Mouse (Mus musculus): ENCODE measurements around the gene Pced1b.

Pced1b gene

GRCm38 (mm10) chr15:97257206-97257775, 10.4 kb downstream of the Pced1b start:
- DNase-seq (ENCODE audit: low spot score in 2 of 2), result no peak

- DNase-seq (ENCODE audit: low spot score in 2 of 2), result no peak
Measured at GRCm38 (mm10) chr15:97258483-97259230, 11.8 kb downstream of the Pced1b start.

- DNase-seq (ENCODE audit: low spot score in 2 of 2), result no peak
Measured at GRCm38 (mm10) chr15:97259300-97259699, 12.4 kb downstream of the Pced1b start.

DNA sequence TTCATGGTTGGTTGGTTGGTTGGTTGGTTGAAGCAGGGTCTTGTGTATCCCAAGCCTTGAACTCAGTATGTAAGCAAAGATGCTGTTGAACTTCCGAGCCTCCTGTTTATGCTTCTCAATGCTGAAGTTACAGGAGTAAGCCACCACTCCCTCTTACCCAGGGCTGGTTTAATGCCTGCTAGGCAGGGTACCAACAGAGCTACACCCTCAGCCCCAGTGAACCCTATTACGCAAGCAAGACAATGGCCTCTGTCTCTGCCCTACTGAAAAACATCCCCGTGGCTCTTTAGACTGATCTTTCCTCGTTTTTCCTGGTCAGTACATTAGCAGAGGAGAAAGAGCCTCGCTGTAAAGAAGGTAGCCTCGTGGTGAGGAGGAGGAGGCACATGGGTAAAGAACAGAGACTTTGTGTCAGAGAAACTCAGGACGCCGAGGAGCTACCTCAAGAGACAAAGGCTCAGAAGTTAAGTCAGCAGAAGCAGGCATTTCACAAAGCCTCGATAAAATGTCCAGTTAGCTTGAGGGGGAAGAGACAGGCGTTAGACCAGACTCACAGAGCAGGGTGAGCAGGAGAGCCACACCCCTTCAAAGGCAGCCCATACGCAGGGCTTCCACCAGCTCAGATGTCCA, 13.2 kb downstream of the Pced1b start:
- no peak for DNase-seq (ENCODE audit: low spot score in 2 of 2)

- no peak for DNase-seq (ENCODE audit: low spot score in 2 of 2)
Measured at GRCm38 (mm10) chr15:97262251-97262650, 15.3 kb downstream of the Pced1b start.

- DNase-seq (ENCODE audit: low spot score in 2 of 2), result no peak
Measured at GRCm38 (mm10) chr15:97266236-97266845, 19.4 kb downstream of the Pced1b start.

DNA sequence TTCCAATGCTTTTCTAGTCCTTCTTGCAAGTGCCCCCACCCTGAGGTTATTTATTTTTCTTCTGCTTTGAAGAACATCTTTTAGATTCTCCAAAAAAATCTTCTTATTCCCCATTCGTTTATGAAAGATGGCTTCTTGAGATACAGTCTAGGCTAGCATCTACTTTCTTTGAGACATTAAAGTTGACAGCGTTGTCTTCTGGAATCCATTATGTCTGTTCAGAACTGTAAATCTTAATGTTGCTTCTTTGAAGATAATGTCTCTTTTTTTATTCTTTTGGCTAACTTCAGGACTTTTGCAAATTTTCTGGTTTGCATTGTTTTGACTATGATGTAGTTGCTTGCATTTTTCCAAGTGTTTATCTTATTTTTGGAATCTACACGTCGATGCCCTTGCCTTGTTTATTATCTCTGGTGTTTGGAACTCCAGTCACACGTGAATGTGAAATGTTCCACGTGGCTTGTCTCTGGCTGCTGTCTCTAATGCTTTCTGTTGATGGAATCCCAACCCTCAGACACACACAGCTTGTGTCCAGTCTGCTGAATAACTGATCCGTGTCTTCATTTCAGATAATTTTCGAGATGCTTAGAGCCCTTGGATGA, 20.3 kb downstream of the Pced1b start:
- no peak for DNase-seq (ENCODE audit: low spot score in 2 of 2)

- DNase-seq (ENCODE audit: low spot score in 2 of 2), result no peak
Measured at GRCm38 (mm10) chr15:97271985-97272697, 25.2 kb downstream of the Pced1b start.

DNA sequence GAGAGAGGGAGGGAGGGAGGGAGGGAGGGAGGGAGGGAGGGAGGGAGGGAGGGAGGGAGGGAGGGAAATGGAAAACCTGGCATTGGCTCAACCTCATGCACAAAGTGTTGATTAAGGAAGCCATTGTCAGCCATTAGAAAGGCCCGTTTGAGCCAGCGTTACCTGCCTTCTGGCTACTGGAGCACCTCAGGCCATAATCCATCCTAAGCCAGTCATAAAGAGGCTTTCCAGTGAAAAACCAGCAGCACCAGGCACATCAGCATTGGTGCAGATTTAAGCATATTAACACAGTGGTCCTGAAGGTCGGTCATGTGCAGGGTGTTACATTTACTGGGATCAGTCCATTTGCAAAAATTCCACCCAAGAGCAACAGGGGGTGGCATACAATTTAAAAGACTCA, 25.9 kb downstream of the Pced1b start:
- no peak for DNase-seq (ENCODE audit: low spot score in 2 of 2)

GRCm38 (mm10) chr15:97275626-97276395, 28.9 kb downstream of the Pced1b start:
- no peak for DNase-seq (ENCODE audit: low spot score in 2 of 2)

DNA sequence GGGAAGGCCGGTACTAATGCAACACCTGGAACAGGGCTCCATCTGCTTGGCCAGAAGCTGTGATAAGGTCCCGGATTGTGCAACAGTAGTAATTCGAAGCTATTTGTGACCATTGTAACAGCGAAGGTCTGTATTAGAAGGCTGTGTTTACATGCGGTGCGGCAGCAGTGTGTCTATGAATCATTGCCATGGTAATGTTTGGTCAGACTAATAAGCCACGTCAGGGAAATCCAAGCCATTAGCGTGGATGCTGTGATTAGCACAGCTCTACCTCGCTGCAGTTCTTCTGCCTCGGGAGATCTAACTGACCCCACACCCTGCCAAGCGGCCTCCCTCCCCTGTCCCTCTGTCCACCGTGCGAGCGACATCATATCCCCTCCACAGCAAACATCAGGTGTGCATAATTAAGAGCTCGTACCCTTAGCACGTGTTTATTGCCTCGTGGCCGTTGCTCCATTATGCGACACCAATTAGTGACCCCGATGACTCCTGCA, 29.8 kb downstream of the Pced1b start:
- no peak for DNase-seq (ENCODE audit: low spot score in 2 of 2)

DNA sequence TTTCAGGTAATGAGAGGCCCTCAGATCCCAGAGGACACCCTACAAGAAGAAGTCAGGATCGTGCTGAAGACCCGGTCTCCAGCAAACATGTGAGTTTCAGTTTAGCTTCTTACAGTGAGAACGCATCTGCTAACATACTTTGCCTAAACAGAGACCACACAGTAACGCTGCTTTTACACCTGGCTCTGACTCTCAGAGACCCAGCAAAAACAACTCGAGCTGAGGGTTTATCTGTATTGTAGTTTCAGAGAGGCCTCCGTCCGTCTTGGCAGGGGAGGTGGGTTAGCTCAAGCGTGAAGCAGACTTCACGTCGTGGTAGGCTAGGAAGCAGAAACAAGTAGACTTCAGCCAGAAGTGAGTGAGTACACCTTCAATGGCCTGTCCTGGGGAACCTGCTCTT, 30.4 kb downstream of the Pced1b start:
- no peak for DNase-seq (ENCODE audit: low spot score in 2 of 2)

- DNase-seq (ENCODE audit: low spot score in 2 of 2), result no peak
Measured at GRCm38 (mm10) chr15:97278340-97278948, 31.5 kb downstream of the Pced1b start.

- no peak for DNase-seq (ENCODE audit: low spot score in 2 of 2)
Measured at GRCm38 (mm10) chr15:97280131-97280530, 33.2 kb downstream of the Pced1b start.

- DNase-seq (ENCODE audit: low spot score in 2 of 2), result no peak
Measured at GRCm38 (mm10) chr15:97280776-97281175, 33.9 kb downstream of the Pced1b start.

GRCm38 (mm10) chr15:97281712-97282571, 35.0 kb downstream of the Pced1b start:
- DNase-seq (ENCODE audit: low spot score in 2 of 2), result no peak

GRCm38 (mm10) chr15:97282572-97282881, 35.6 kb downstream of the Pced1b start:
- no peak for DNase-seq (ENCODE audit: low spot score in 2 of 2)

GRCm38 (mm10) chr15:97284201-97284600, 37.3 kb downstream of the Pced1b start:
- DNase-seq (ENCODE audit: low spot score in 2 of 2), result no peak

DNA sequence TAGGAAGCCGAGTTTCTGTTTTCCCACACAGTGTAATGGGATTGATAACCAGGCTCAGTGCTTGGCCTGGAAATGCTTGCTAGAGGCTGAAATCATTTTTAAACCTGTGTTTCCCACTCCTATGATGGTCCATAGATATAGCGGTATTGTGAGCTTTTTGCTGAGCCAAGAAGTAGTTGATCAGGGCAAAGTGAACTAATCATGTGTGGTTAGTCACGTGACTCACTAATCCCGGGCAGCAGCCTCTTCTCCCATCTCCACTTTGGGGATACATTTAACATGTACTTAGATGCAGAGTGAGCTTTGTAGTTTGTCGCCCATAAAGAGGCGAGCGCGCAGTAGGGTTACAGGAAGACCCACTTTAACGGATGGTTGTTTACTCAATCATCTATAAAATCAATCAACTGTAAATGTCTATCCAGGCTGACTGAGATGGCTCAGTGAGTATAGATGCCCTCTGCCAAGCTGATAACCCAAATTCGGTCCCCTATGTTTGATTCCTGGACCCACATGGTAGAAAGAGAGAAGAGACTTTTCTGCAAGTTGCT, 38.8 kb downstream of the Pced1b start:
- no peak for DNase-seq (ENCODE audit: low spot score in 2 of 2)

Data from frontal cortex, postnatal 36 days (tissue).